Mouse (Mus musculus): Measurements from ENCODE around the gene Sema3f. TPM values are rescaled to one million over a fixed set of nuclear protein-coding genes. Genes with fewer than 3 reads are reported as not detected.

Sema3f gene
- total RNA-seq, 2 experiments from 2014 or later: 19.4 to 22.2 TPM

GRCm38 (mm10) chr9:107668011-107668410, 42.3 kb downstream of the Sema3f start:
- intact Hi-C loops (cut with DNase I): no loop called here
- DNase-seq: no peak

- intact Hi-C loops (cut with DNase I): no loop called here
- DNase-seq: peak; percentile 72 to 77
These were observed 43.1 kb downstream of the Sema3f start for GRCm38 (mm10) chr9:107667219-107667618.

- intact Hi-C loops (cut with DNase I): no loop called here
- DNase-seq: peak; percentile 52 to 65
These were observed 43.5 kb downstream of the Sema3f start for GRCm38 (mm10) chr9:107666751-107667205.

- no peak for DNase-seq
- intact Hi-C loops (cut with DNase I): no loop called here
These were observed 45.0 kb downstream of the Sema3f start for GRCm38 (mm10) chr9:107665308-107665707.

- DNase-seq: no peak
- intact Hi-C loops (cut with DNase I): no loop called here
These were observed 46.8 kb downstream of the Sema3f start for GRCm38 (mm10) chr9:107663525-107663924.

GRCm38 (mm10) chr9:107662342-107662741, 47.9 kb downstream of the Sema3f start:
- no peak for DNase-seq
- intact Hi-C loops (cut with DNase I): no loop called here

- intact Hi-C loops (cut with DNase I): no loop called here
- no peak for DNase-seq
These were observed 49.5 kb downstream of the Sema3f start for GRCm38 (mm10) chr9:107660777-107661176.

GRCm38 (mm10) chr9:107659961-107660360, 50.3 kb downstream of the Sema3f start:
- intact Hi-C loops (cut with DNase I): no loop called here
- no peak for DNase-seq

- intact Hi-C loops (cut with DNase I): no loop called here
- DNase-seq: no peak
These were observed 50.7 kb downstream of the Sema3f start for GRCm38 (mm10) chr9:107659551-107659950.

GRCm38 (mm10) chr9:107658096-107658495, 52.2 kb downstream of the Sema3f start:
- intact Hi-C loops (cut with DNase I): no loop called here

GRCm38 (mm10) chr9:107657144-107657543, 53.1 kb downstream of the Sema3f start:
- intact Hi-C loops (cut with DNase I): no loop called here

More at GRCm38 (mm10) chr9:107658096-107658495, 52.2 kb downstream of the Sema3f start:
- no peak for DNase-seq

GRCm38 (mm10) chr9:107654585-107654984, 55.7 kb downstream of the Sema3f start:
- intact Hi-C loops (cut with DNase I): no loop called here
- no peak for DNase-seq

More at GRCm38 (mm10) chr9:107657144-107657543, 53.1 kb downstream of the Sema3f start:
- DNase-seq: no peak

- DNase-seq: no peak
- intact Hi-C loops (cut with DNase I): no loop called here
These were observed 56.8 kb downstream of the Sema3f start for GRCm38 (mm10) chr9:107653474-107653873.

- intact Hi-C loops (cut with DNase I): no loop called here
- no peak for DNase-seq
These were observed 59.4 kb downstream of the Sema3f start for GRCm38 (mm10) chr9:107650708-107651481.

- intact Hi-C loops (cut with DNase I): no loop called here
- no peak for DNase-seq
These were observed 60.0 kb downstream of the Sema3f start for GRCm38 (mm10) chr9:107650225-107650624.

- DNase-seq: no peak
- intact Hi-C loops (cut with DNase I): no loop called here
These were observed 61.5 kb downstream of the Sema3f start for GRCm38 (mm10) chr9:107648767-107649166.

GRCm38 (mm10) chr9:107646975-107647374, 63.3 kb downstream of the Sema3f start:
- DNase-seq: no peak
- intact Hi-C loops (cut with DNase I): no loop called here

- DNase-seq: peak; percentile 81 to 88
These were observed 64.7 kb downstream of the Sema3f start for GRCm38 (mm10) chr9:107645577-107645976.

GRCm38 (mm10) chr9:107645153-107645510, 65.1 kb downstream of the Sema3f start:
- DNase-seq: no peak
- intact Hi-C loops (cut with DNase I): loop anchor here (1.0 kb wide), 1 partner anchor 31 kb away; no protein-coding TSS in a partner anchor

More at GRCm38 (mm10) chr9:107645577-107645976, 64.7 kb downstream of the Sema3f start:
- intact Hi-C loops (cut with DNase I): loop anchor here (1.0 kb wide), 1 partner anchor 31 kb away; no protein-coding TSS in a partner anchor

- DNase-seq: peak; percentile 93 to 96
- intact Hi-C loops (cut with DNase I): loop anchor here (1.0 kb wide), 2 partner anchors 32 to 42 kb away; no protein-coding TSS in a partner anchor
These were observed 65.7 kb downstream of the Sema3f start for GRCm38 (mm10) chr9:107644495-107645152.

- intact Hi-C loops (cut with DNase I): loop anchor here (1.0 kb wide), 1 partner anchor 41 kb away; no protein-coding TSS in a partner anchor
- DNase-seq: no peak
These were observed 66.6 kb downstream of the Sema3f start for GRCm38 (mm10) chr9:107643544-107644214.
